Mouse (Mus musculus): ENCODE results near the gene Cilp. TPM values are rescaled to one million over a fixed set of nuclear protein-coding genes. Genes with fewer than 3 reads are reported as not detected.

Cilp gene
- polyA plus RNA-seq, 1 experiment from 2014 or later, result 0.52 TPM

- no peak overlapping the region for H3K27ac ChIP-seq (ENCODE audit: low read depth, low read length)
- no peaks in the 10 kb centered on the region; the same call in 1 of the 2 replicates for H3K36me3 ChIP-seq (ENCODE audit: control insufficient read depth, insufficient read depth, low read length)
- H3K4me1 ChIP-seq (replicated peaks; ENCODE audit: control insufficient read depth, insufficient read depth, low read length), result no peaks in the 10 kb centered on the region
- no peak overlapping the region for H3K4me2 ChIP-seq (ENCODE audit: low read depth, low read length, severe bottlenecking)
- no peak for DNase-seq (ENCODE audit: low spot score)
- no peaks in the 10 kb centered on the region for H3K27me3 ChIP-seq (ENCODE audit: control insufficient read depth, insufficient read depth, low read length)
- no peak overlapping the region for H3K4me3 ChIP-seq (ENCODE audit: low read depth, low read length)
- no peak for ATAC-seq (replicated peaks; ENCODE audit: low FRiP score)
- 68% methylated on average over 8 of the region's 8 CpGs for WGBS
- H3K9me3 ChIP-seq (ENCODE audit: control insufficient read depth, low read length), result no peaks in the 10 kb centered on the region
- no peak overlapping the region for H3K9ac ChIP-seq (ENCODE audit: low read length)
Observed at GRCm38 (mm10) chr9:65231284-65231683, 33.7 kb upstream of the Cilp start.

GRCm38 (mm10) chr9:65233243-65233985 is 31.6 kb upstream of the Cilp start:
- ATAC-seq (replicated peaks; ENCODE audit: low FRiP score), result no peak

GRCm38 (mm10) chr9:65234734-65235133 is 30.2 kb upstream of the Cilp start:
- no peak overlapping the region for H3K9ac ChIP-seq (ENCODE audit: low read length)
- DNase-seq (ENCODE audit: low spot score) (no peak), ATAC-seq (replicated peaks; ENCODE audit: low FRiP score) (no peak)
- H3K27me3 ChIP-seq (ENCODE audit: control insufficient read depth, insufficient read depth, low read length), result no peaks in the 10 kb centered on the region
- H3K27ac ChIP-seq (ENCODE audit: low read depth, low read length), result no peak overlapping the region
- H3K4me2 ChIP-seq (ENCODE audit: low read depth, low read length, severe bottlenecking), result no peak overlapping the region
- WGBS, result 92% methylated on average over 3 of the region's 3 CpGs
- H3K4me3 ChIP-seq (ENCODE audit: low read depth, low read length), result no peak overlapping the region
- H3K4me1 ChIP-seq (replicated peaks; ENCODE audit: control insufficient read depth, insufficient read depth, low read length), result no peaks in the 10 kb centered on the region
- no peaks in the 10 kb centered on the region for H3K9me3 ChIP-seq (ENCODE audit: control insufficient read depth, low read length)
- H3K36me3 ChIP-seq (ENCODE audit: control insufficient read depth, insufficient read depth, low read length), result no peaks in the 10 kb centered on the region; the same call in 1 of the 2 replicates

More at GRCm38 (mm10) chr9:65233243-65233985, 31.6 kb upstream of the Cilp start:
- no peak overlapping the region for H3K27ac ChIP-seq (ENCODE audit: low read depth, low read length)
- no peak overlapping the region for H3K4me2 ChIP-seq (ENCODE audit: low read depth, low read length, severe bottlenecking)
- H3K4me1 ChIP-seq (replicated peaks; ENCODE audit: control insufficient read depth, insufficient read depth, low read length), result no peaks in the 10 kb centered on the region
- no peaks in the 10 kb centered on the region for H3K27me3 ChIP-seq (ENCODE audit: control insufficient read depth, insufficient read depth, low read length)
- DNase-seq (ENCODE audit: low spot score), result no peak
- no peaks in the 10 kb centered on the region for H3K9me3 ChIP-seq (ENCODE audit: control insufficient read depth, low read length)
- H3K36me3 ChIP-seq (ENCODE audit: control insufficient read depth, insufficient read depth, low read length), result no peaks in the 10 kb centered on the region; the same call in 1 of the 2 replicates
- H3K9ac ChIP-seq (ENCODE audit: low read length), result no peak overlapping the region
- no peak overlapping the region for H3K4me3 ChIP-seq (ENCODE audit: low read depth, low read length)
- WGBS, result 91% methylated on average over 9 of the region's 9 CpGs

GRCm38 (mm10) chr9:65235601-65236000 is 29.4 kb upstream of the Cilp start:
- Histone ChIP-seq H3K4me2 (ENCODE audit: low read depth, low read length, severe bottlenecking) (no peak overlapping the region), H3K27ac (ENCODE audit: low read depth, low read length) (no peak overlapping the region)
- 74% methylated on average over 1 of the region's 1 CpGs for WGBS

GRCm38 (mm10) chr9:65237616-65238015 is 27.4 kb upstream of the Cilp start:
- WGBS, result 91% methylated on average over 11 of the region's 11 CpGs
- H3K36me3 ChIP-seq (ENCODE audit: control insufficient read depth, insufficient read depth, low read length), result no peaks in the 10 kb centered on the region
- H3K4me3 ChIP-seq (ENCODE audit: low read depth, low read length), result no peak overlapping the region
- H3K4me1 ChIP-seq (replicated peaks; ENCODE audit: control insufficient read depth, insufficient read depth, low read length), result no peaks in the 10 kb centered on the region
- ATAC-seq (replicated peaks; ENCODE audit: low FRiP score) (no peak), DNase-seq (ENCODE audit: low spot score) (no peak)
- no peaks in the 10 kb centered on the region for H3K27me3 ChIP-seq (ENCODE audit: control insufficient read depth, insufficient read depth, low read length)
- H3K27ac ChIP-seq (ENCODE audit: low read depth, low read length), result no peak overlapping the region
- H3K4me2 ChIP-seq (ENCODE audit: low read depth, low read length, severe bottlenecking), result no peak overlapping the region
- H3K9me3 ChIP-seq (ENCODE audit: control insufficient read depth, low read length), result no peaks in the 10 kb centered on the region
- no peak overlapping the region for H3K9ac ChIP-seq (ENCODE audit: low read length)

More at GRCm38 (mm10) chr9:65235601-65236000, 29.4 kb upstream of the Cilp start:
- no peaks in the 10 kb centered on the region for H3K9me3 ChIP-seq (ENCODE audit: control insufficient read depth, low read length)
- DNase-seq (ENCODE audit: low spot score) (no peak), ATAC-seq (replicated peaks; ENCODE audit: low FRiP score) (no peak)
- no peak overlapping the region for H3K9ac ChIP-seq (ENCODE audit: low read length)
- H3K36me3 ChIP-seq (ENCODE audit: control insufficient read depth, insufficient read depth, low read length), result no peaks in the 10 kb centered on the region; the same call in 1 of the 2 replicates
- H3K4me1 ChIP-seq (replicated peaks; ENCODE audit: control insufficient read depth, insufficient read depth, low read length), result no peaks in the 10 kb centered on the region
- H3K27me3 ChIP-seq (ENCODE audit: control insufficient read depth, insufficient read depth, low read length), result no peaks in the 10 kb centered on the region
- H3K4me3 ChIP-seq (ENCODE audit: low read depth, low read length), result no peak overlapping the region

- H3K36me3 ChIP-seq (ENCODE audit: control insufficient read depth, insufficient read depth, low read length), result no peaks in the 10 kb centered on the region
- H3K4me2 ChIP-seq (ENCODE audit: low read depth, low read length, severe bottlenecking), result no peak overlapping the region
- 84% methylated on average over 13 of the region's 13 CpGs for WGBS
- no peak overlapping the region for H3K27ac ChIP-seq (ENCODE audit: low read depth, low read length)
- DNase-seq (ENCODE audit: low spot score) (no peak), ATAC-seq (replicated peaks; ENCODE audit: low FRiP score) (no peak)
- no peak overlapping the region for H3K4me3 ChIP-seq (ENCODE audit: low read depth, low read length)
- H3K9ac ChIP-seq (ENCODE audit: low read length), result no peak overlapping the region
- H3K9me3 ChIP-seq (ENCODE audit: control insufficient read depth, low read length), result no peaks in the 10 kb centered on the region
- H3K4me1 ChIP-seq (replicated peaks; ENCODE audit: control insufficient read depth, insufficient read depth, low read length), result no peaks in the 10 kb centered on the region
- no peaks in the 10 kb centered on the region for H3K27me3 ChIP-seq (ENCODE audit: control insufficient read depth, insufficient read depth, low read length)
Observed at GRCm38 (mm10) chr9:65238191-65238760, 26.7 kb upstream of the Cilp start.

- H3K9ac ChIP-seq (ENCODE audit: low read length), result no peak overlapping the region
Observed at GRCm38 (mm10) chr9:65239176-65239575, 25.8 kb upstream of the Cilp start.

GRCm38 (mm10) chr9:65239731-65240130 is 25.2 kb upstream of the Cilp start:
- Histone ChIP-seq H3K4me3 (ENCODE audit: low read depth, low read length) (no peak overlapping the region), H3K9ac (ENCODE audit: low read length) (no peak overlapping the region), H3K27ac (ENCODE audit: low read depth, low read length) (no peak overlapping the region), H3K4me2 (ENCODE audit: low read depth, low read length, severe bottlenecking) (no peak overlapping the region), H3K27me3 (ENCODE audit: control insufficient read depth, insufficient read depth, low read length) (no peaks in the 10 kb centered on the region), H3K36me3 (ENCODE audit: control insufficient read depth, insufficient read depth, low read length) (no peaks in the 10 kb centered on the region), H3K9me3 (ENCODE audit: control insufficient read depth, low read length) (no peaks in the 10 kb centered on the region), H3K4me1 (replicated peaks; ENCODE audit: control insufficient read depth, insufficient read depth, low read length) (no peaks in the 10 kb centered on the region)
- ATAC-seq (replicated peaks; ENCODE audit: low FRiP score) (no peak), DNase-seq (ENCODE audit: low spot score) (no peak)
- 90% methylated on average over 5 of the region's 5 CpGs for WGBS

More at GRCm38 (mm10) chr9:65239176-65239575, 25.8 kb upstream of the Cilp start:
- ATAC-seq (replicated peaks; ENCODE audit: low FRiP score) (no peak), DNase-seq (ENCODE audit: low spot score) (no peak)
- Histone ChIP-seq H3K27ac (ENCODE audit: low read depth, low read length) (no peak overlapping the region), H3K4me1 (replicated peaks; ENCODE audit: control insufficient read depth, insufficient read depth, low read length) (no peaks in the 10 kb centered on the region), H3K27me3 (ENCODE audit: control insufficient read depth, insufficient read depth, low read length) (no peaks in the 10 kb centered on the region), H3K4me2 (ENCODE audit: low read depth, low read length, severe bottlenecking) (no peak overlapping the region), H3K36me3 (ENCODE audit: control insufficient read depth, insufficient read depth, low read length) (no peaks in the 10 kb centered on the region), H3K9me3 (ENCODE audit: control insufficient read depth, low read length) (no peaks in the 10 kb centered on the region), H3K4me3 (ENCODE audit: low read depth, low read length) (no peak overlapping the region)
- WGBS, result 92% methylated on average over 4 of the region's 4 CpGs
